Comparison of ENCODE assay signal across 16 mouse cellular contexts in genomic region chr7:130799418-130799817, GRCm38 (mm10). TPM values are rescaled to one million over a fixed set of nuclear protein-coding genes. Genes with fewer than 3 reads are reported as not detected.
"Had no signal": no experiment of that assay in that cellular context is flagged by ENCODE, and none has a peak within 500 bp of the region (broad histone marks: within the 10 kb centered on the region; RNA-seq: fewer than 3 reads in every experiment).

No protein-coding gene starts in this region.

- H3K4me3 ChIP-seq: hindbrain, embryonic 15.5 days; layer of hippocampus, adult 2 months; left cerebral cortex, adult 2 months; limb, embryonic 10.5 days; megakaryocyte, embryonic 14.5 days; midbrain, embryonic 15.5 days; neural tube, embryonic 12.5 days had no signal

- H3K4me1 ChIP-seq: hindbrain, embryonic 15.5 days; megakaryocyte, embryonic 14.5 days; midbrain, embryonic 15.5 days; neural tube, embryonic 12.5 days had no signal

- H3K27me3 ChIP-seq: hindbrain, embryonic 15.5 days; midbrain, embryonic 15.5 days; neural tube, embryonic 12.5 days had no signal

- ATAC-seq: intestine, embryonic 16.5 days; lung, postnatal 0 days; midbrain, embryonic 15.5 days had no signal

- H3K9me3 ChIP-seq: hindbrain, embryonic 15.5 days; limb, embryonic 10.5 days; megakaryocyte, embryonic 14.5 days; midbrain, embryonic 15.5 days; neural tube, embryonic 12.5 days had no signal

- H3K4me2 ChIP-seq: hindbrain, embryonic 15.5 days; midbrain, embryonic 11.5 days; midbrain, embryonic 15.5 days; neural tube, embryonic 12.5 days had no signal

- H3K9ac ChIP-seq: hindbrain, embryonic 15.5 days; midbrain, embryonic 15.5 days; neural tube, embryonic 12.5 days had no signal

- H3K27ac ChIP-seq: hindbrain, embryonic 15.5 days; layer of hippocampus, adult 2 months; left cerebral cortex, adult 2 months; limb, embryonic 10.5 days; macrophage; midbrain, embryonic 15.5 days; neural tube, embryonic 12.5 days had no signal

- DNase-seq: lung, adult 2 months; right cerebral cortex, postnatal 4 days; spleen, adult 18-20 months; thymus, postnatal 36 days had no signal

- H3K36me3 ChIP-seq: hindbrain, embryonic 15.5 days; limb, embryonic 10.5 days; midbrain, embryonic 15.5 days; neural tube, embryonic 12.5 days had no signal

RNA-seq across cellular contexts. Expression of gene Btbd16, which starts 25.5 kb away (rescaled TPM):
- total RNA-seq: neutrophil, adult 5-6 weeks had no signal
- polyA plus RNA-seq: hindbrain, embryonic 15.5 days; limb, embryonic 10.5 days; lung, adult 2 months; lung, postnatal 0 days; macrophage; midbrain, embryonic 11.5 days; midbrain, embryonic 15.5 days had no signal
